Mouse (Mus musculus) cerebellum, postnatal 25 days (tissue): ENCODE results near the gene Ctdnep1.
"Not testable (repeated sequence)": the region's sequence is repeated elsewhere in the genome, so short reads cannot be mapped to it uniquely, and the experiment has no call there.

Experiments used
- DNase-seq, 2 experiments: peaks; one replicate each; pipeline ENCODE4 v3.0.0; 2021; ENCODE audit warnings: mixed read lengths in 2 of 2

The Ctdnep1 gene

GRCm38 (mm10) chr11:70012931-70013330 lies 32.0 kb downstream of the Ctdnep1 start:
- no peak for DNase-seq

- no peak for DNase-seq
Measured at GRCm38 (mm10) chr11:70013408-70013807, 32.5 kb downstream of the Ctdnep1 start.

GRCm38 (mm10) chr11:70014051-70014450 lies 33.1 kb downstream of the Ctdnep1 start:
- no peak for DNase-seq

GRCm38 (mm10) chr11:70014880-70015558 lies 34.1 kb downstream of the Ctdnep1 start, which contains the start of gene Acadvl:
Gene Acadvl (minus strand): TSS chr11:70015411.
- peak; percentile 91 to 94 for DNase-seq

- no peak for DNase-seq
Measured at GRCm38 (mm10) chr11:70015677-70016076, 34.7 kb downstream of the Ctdnep1 start.

GRCm38 (mm10) chr11:70016177-70016576 lies 35.2 kb downstream of the Ctdnep1 start:
- DNase-seq, result not testable (repeated sequence)

GRCm38 (mm10) chr11:70016669-70017068 lies 35.7 kb downstream of the Ctdnep1 start, which contains the start of gene Dlg4:
Gene Dlg4 (plus strand): TSS chr11:70016942.
- no peak for DNase-seq

GRCm38 (mm10) chr11:70017199-70017767 lies 36.3 kb downstream of the Ctdnep1 start:
- no peak for DNase-seq

GRCm38 (mm10) chr11:70018131-70018990 lies 37.4 kb downstream of the Ctdnep1 start:
- peak; percentile 79 to 88 for DNase-seq

- no peak for DNase-seq
Measured at GRCm38 (mm10) chr11:70019495-70020021, 38.6 kb downstream of the Ctdnep1 start.

GRCm38 (mm10) chr11:70020022-70020631 lies 39.2 kb downstream of the Ctdnep1 start:
- DNase-seq, result peak in 1 of 2 experiments; percentile 45

GRCm38 (mm10) chr11:70020731-70021263 lies 39.8 kb downstream of the Ctdnep1 start:
- peak; percentile 71 to 82 for DNase-seq

GRCm38 (mm10) chr11:70021264-70022132 lies 40.5 kb downstream of the Ctdnep1 start:
- DNase-seq, result peak; percentile 91 to 96

- DNase-seq, result peak in 1 of 2 experiments; percentile 68
Measured at GRCm38 (mm10) chr11:70023481-70024150, 42.7 kb downstream of the Ctdnep1 start.

- no peak for DNase-seq
Measured at GRCm38 (mm10) chr11:70024151-70024514, 43.2 kb downstream of the Ctdnep1 start.

- DNase-seq, result peak; percentile 40 to 70
Measured at GRCm38 (mm10) chr11:70026689-70027088, 45.7 kb downstream of the Ctdnep1 start.

- DNase-seq, result peak; percentile 70 to 79
Measured at GRCm38 (mm10) chr11:70027397-70027796, 46.4 kb downstream of the Ctdnep1 start.

- DNase-seq, result peak in 1 of 2 experiments; percentile 42
Measured at GRCm38 (mm10) chr11:70028401-70029129, 47.6 kb downstream of the Ctdnep1 start.

- DNase-seq, result peak; percentile 67 to 76
Measured at GRCm38 (mm10) chr11:70029130-70029801, 48.3 kb downstream of the Ctdnep1 start.
